Mouse (Mus musculus) gastrocnemius, adult 2 months (tissue): ENCODE measurements around the gene Zfp970. TPM values are rescaled to one million over a fixed set of nuclear protein-coding genes. Genes with fewer than 3 reads are reported as not detected.
"Not testable (repeated sequence)": the region's sequence is repeated elsewhere in the genome, so short reads cannot be mapped to it uniquely, and the experiment has no call there.

ENCODE experiments used
- DNase-seq: peaks from one replicate; pipeline ENCODE4 v3.0.0; 2022
- H3K27ac ChIP-seq: fragments of 200-600 bp; 2 replicates; pipeline ENCODE4 v1.8.1; 2022; ENCODE audit warnings: mild to moderate bottlenecking
- H3K4me3 ChIP-seq: fragments of 200-600 bp; 2 replicates; pipeline ENCODE4 v1.8.1; 2022; ENCODE audit warnings: mild to moderate bottlenecking, moderate library complexity
- CTCF ChIP-seq: fragments of 200-600 bp; IDR thresholded peaks from 2 replicates; pipeline ENCODE4 v1.8.1; 2022; ENCODE audit warnings: antibody characterized with exemption, mild to moderate bottlenecking, moderate library complexity
- intact Hi-C: fragments of 180-260 bp; cut with DNase I; formaldehyde crosslinking; loops from one replicate; pipeline ENCODE4 v1.15.1; 2025
- total RNA-seq, 2 experiments: library from RNA; stranded (reverse); gene quantifications; 2 replicates each; pipeline ENCODE4 v1.2.3; 2021

The Zfp970 gene
- total RNA-seq, 2 experiments from 2014 or later = 44.8 to 49.3 TPM

DNA sequence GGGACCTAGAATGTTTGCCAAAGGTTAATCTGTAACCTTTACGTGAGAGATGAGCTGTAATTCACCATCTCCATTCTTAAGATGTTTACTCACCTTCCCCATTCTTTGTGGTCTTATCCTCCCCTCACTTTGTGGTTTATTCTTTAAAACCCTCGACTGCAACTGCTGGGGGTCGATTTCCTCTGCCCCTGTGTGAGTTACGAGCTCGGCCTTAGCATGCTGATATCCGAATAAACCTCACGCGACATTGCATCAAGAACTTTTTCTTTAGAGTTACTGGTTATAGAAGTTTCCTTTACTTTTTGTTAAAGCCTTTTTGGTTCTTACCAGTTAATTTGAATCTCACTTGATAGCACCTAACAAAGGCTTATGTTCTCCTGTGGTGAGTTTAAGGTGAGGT lies 55.5 kb downstream of the Zfp970 start:
- intact Hi-C loops = no loop called here
- no peak for TF ChIP-seq CTCF
- Histone ChIP-seq H3K4me3 (no peak overlapping the region), H3K27ac (no peak overlapping the region)
- DNase-seq = no peak

DNA sequence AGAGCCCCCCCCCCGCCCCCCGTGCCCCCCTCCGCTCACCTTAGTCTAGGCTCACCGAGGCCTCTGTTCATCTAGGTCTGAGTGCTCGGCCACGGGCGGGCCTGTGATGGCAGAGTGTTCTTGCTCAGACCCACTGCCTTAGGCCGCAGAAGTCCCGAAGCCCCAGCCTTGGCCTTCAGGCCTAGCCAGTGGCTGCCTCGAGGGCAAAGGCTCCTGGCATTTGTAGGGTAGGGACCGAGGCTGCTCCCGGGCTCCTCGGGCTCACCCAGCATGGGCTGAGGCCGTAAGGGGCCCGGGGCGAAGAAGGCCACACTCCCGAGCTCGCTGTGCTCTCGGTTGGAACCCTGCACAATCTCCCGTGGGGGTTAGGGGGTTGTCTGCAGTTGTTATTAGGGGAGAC lies 58.5 kb downstream of the Zfp970 start:
- H3K27ac ChIP-seq = no peak overlapping the region
- no peak overlapping the region for H3K4me3 ChIP-seq
- no peak for TF ChIP-seq CTCF
- intact Hi-C loops = no loop called here
- peak; percentile 29 for DNase-seq

DNA sequence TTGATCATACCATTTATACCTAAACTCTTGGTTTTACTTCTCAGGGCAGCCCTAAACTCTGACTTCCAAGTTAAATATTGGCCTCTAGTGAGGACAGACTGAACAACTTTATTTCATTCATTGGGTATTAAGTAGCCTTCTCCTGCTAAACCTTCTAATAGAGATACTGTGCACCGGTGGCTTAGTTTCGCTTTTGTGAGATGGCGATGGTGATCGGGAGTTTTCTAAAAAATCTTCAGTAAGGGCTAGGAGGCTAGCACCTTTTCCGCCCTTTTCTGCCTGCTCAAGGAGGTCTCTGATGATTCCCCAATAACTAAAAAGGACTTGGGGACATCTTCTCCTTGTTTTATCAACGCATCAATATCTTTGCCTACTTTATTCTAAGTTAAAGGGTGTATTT lies 59.1 kb downstream of the Zfp970 start:
- H3K27ac ChIP-seq, intact Hi-C loops, DNase-seq, H3K4me3 ChIP-seq: not testable (repeated sequence)

DNA sequence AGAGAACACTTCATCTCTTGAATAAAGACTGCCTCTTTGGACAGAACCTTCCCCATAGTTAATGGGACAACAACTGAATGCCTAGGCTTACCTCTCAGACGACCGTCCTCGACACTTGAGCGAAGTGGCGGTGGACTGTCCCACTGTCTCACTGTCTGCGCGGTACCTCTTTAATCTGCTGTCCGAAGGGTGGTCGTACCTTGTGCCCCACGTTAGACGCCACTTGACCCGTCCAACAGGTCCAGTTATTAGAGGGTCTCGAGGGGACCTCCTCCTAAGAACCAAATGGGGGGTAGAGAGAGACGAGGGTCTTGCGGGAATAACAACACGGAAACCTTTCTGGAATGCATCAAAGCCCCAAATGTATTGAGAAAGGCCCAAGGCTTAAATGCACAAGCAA lies 59.6 kb downstream of the Zfp970 start:
- H3K27ac ChIP-seq, DNase-seq, intact Hi-C loops, H3K4me3 ChIP-seq: not testable (repeated sequence)

Other genes with a start within 250 kb of the Zfp970 start
- 1 to 10 TPM in 1 of 2 experiments, under 1 TPM in 1; 0.67 to 1.2 TPM for gene Gm14409, start 197.7 kb upstream of the Zfp970 start, total RNA-seq
- gene Gm14412, start 140.4 kb upstream of the Zfp970 start, total RNA-seq = 1 to 10 TPM; 1.3 to 1.6 TPM
- 10 to 100 TPM; 12.6 TPM for gene Gm14418, start 66.4 kb upstream of the Zfp970 start, total RNA-seq
- 10 to 100 TPM; 27.6 to 42.9 TPM for gene Gm14403, start 33.5 kb downstream of the Zfp970 start, total RNA-seq
- under 1 TPM in 1 of 2 experiments, not detected in 1; 0.20 TPM for gene Gm14406, start 113.5 kb downstream of the Zfp970 start, total RNA-seq